Mouse (Mus musculus): ENCODE measurements at regions not wholly inside any gene's neighbourhood (a gene's known extent, or its start where the extent isn't known, plus 50 kb on each side); places are given as distances from the start of the nearest gene placed in this dataset.

DNA sequence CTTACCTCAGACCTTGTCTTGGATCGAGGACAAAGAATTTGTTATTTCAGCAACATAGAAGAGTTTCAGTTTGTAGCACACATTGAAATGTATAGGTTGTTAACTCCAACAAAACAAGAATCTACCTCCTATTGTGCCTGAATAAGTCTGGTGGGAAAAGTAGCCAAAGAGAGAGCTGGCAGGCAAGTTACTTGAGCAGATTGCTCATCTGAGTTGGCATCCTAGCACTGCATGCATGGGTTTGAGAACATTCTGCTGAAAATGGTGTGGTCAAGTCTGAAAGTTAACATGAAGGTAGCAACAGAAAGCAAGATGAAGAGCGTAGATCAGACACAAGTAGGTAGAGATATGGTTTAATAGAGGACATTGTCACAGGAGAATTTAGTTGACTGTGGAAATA lies 587.5 kb downstream of the Bcl11a start:
- Histone ChIP-seq H3K36me3 (no peaks in the 10 kb centered on the region), H3K4me2 (replicated peaks) (no peak overlapping the region), H3K27ac (no peak overlapping the region), H3K9ac (no peak overlapping the region), H3K4me3 (replicated peaks) (no peak overlapping the region), H3K4me1 (replicated peaks) (no peaks in the 10 kb centered on the region), H3K9me3 (no peaks in the 10 kb centered on the region), H3K27me3 (replicated peaks) (no peaks in the 10 kb centered on the region)
- WGBS, result 90% methylated on average over 2 of the region's 2 CpGs
- ATAC-seq, result no peak

DNA sequence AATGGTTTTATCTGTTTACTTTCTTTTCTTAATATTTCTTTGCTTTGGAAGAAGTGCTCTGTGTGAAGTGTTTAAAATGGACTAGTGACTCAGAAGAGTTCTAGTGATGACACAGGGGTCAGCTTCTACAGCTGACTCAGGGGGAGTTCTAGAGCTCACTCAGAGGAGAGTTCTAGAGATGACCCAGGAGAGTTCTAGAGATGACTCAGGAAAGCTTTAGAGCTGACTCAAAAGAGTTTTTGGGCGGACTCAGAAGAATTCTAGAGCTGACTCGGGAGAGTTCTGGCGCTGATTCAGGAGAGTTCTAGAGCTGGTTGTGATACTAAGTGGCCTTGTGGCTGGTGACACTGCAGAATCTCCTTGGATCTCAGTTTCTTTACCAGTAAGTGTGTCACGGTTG lies 593.8 kb downstream of the Bcl11a start:
- Histone ChIP-seq H3K4me3 (replicated peaks) (no peak overlapping the region), H3K27ac (no peak overlapping the region), H3K4me1 (replicated peaks) (0 out of 2 replicates have a peak, but pooled peaks cover 7% of the 10 kb centered on the region), H3K9ac (no peak overlapping the region), H3K9me3 (no peaks in the 10 kb centered on the region), H3K36me3 (no peaks in the 10 kb centered on the region), H3K4me2 (replicated peaks) (no peak overlapping the region), H3K27me3 (replicated peaks) (no peaks in the 10 kb centered on the region)
- 93% methylated on average over 4 of the region's 4 CpGs for WGBS
- no peak for ATAC-seq

GRCm38 (mm10) chr11:24673248-24674207 lies 595.7 kb downstream of the Bcl11a start:
- no peak for ATAC-seq
- Histone ChIP-seq H3K4me2 (replicated peaks) (no peak overlapping the region), H3K9ac (no peak overlapping the region), H3K4me3 (replicated peaks) (no peak overlapping the region), H3K27me3 (replicated peaks) (no peaks in the 10 kb centered on the region), H3K36me3 (no peaks in the 10 kb centered on the region), H3K4me1 (replicated peaks) (0 out of 2 replicates have a peak, but pooled peaks cover 7% of the 10 kb centered on the region), H3K9me3 (no peaks in the 10 kb centered on the region), H3K27ac (no peak overlapping the region)
- 41% methylated on average over 7 of the region's 7 CpGs for WGBS

DNA sequence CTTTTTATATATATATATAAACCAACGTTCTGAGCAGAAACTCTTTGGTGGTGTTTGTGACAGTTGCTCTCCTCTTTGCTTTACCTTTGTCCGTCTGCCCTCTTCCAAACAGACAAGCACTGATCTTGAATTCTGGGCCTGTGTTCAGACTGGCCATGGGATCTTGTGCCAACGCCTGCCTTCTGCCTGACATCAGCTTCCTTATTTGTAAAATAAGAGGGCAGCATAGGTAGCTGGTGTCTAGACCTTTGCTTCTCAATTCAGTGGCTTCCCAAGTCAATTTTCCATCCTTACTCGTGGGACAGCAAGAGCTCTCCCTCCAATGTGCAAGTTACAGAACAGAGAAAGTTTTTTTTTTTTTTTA lies 596.3 kb downstream of the Bcl11a start:
- 43% methylated on average over 4 of the region's 4 CpGs for WGBS
- Histone ChIP-seq H3K4me3 (replicated peaks) (no peak overlapping the region), H3K4me2 (replicated peaks) (no peak overlapping the region), H3K9me3 (no peaks in the 10 kb centered on the region), H3K4me1 (replicated peaks) (0 out of 2 replicates have a peak, but pooled peaks cover 7% of the 10 kb centered on the region), H3K27ac (no peak overlapping the region), H3K27me3 (replicated peaks) (no peaks in the 10 kb centered on the region), H3K36me3 (no peaks in the 10 kb centered on the region), H3K9ac (no peak overlapping the region)
- no peak for ATAC-seq

DNA sequence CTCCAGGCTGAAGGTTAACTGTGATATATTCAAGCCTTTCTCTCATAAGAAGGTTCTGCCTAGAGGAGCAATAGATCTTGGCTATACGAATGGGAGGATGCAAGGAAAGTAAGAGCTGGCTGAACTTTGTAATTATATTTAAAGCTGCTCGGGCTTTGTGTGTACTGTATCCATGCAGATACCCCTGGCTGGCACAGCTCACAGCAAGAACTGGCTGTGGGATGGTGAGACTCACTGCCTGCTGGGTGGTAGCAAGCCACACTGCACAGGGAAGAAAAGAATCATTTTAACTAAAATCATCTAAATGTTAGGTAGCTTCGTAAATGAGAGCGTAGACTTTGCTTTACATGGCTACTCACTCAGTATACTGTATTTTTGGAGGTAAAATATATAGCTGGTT lies 599.2 kb downstream of the Bcl11a start:
- Histone ChIP-seq H3K27me3 (replicated peaks) (no peaks in the 10 kb centered on the region), H3K4me2 (replicated peaks) (no peak overlapping the region), H3K9ac (no peak overlapping the region), H3K27ac (no peak overlapping the region), H3K4me3 (replicated peaks) (no peak overlapping the region), H3K36me3 (no peaks in the 10 kb centered on the region), H3K9me3 (no peaks in the 10 kb centered on the region), H3K4me1 (replicated peaks) (0 out of 2 replicates have a peak, but pooled peaks cover 4% of the 10 kb centered on the region)
- WGBS, result 82% methylated on average over 4 of the region's 4 CpGs
- ATAC-seq, result no peak

DNA sequence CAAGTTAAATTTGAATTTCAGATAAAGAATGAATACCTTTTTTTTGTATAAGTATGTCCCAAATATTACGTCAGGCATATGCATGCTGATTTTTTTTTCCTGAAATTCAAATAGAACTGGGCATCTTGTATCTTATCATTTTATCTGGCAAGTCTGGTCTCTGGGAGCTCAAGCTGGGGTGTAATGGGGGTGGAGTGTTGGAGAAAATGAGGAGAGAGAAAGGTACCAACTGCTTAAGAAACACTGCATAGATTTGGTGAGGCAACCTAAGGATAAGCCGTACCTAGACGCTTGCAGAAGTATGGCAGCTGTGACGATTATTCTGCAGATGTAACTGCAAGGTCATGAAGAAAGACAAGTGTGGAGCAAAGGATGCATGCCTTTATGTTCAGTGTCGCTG lies 601.7 kb downstream of the Bcl11a start:
- Histone ChIP-seq H3K4me1 (replicated peaks) (no peaks in the 10 kb centered on the region), H3K4me2 (replicated peaks) (no peak overlapping the region), H3K9ac (no peak overlapping the region), H3K36me3 (no peaks in the 10 kb centered on the region), H3K4me3 (replicated peaks) (no peak overlapping the region), H3K9me3 (no peaks in the 10 kb centered on the region), H3K27me3 (replicated peaks) (no peaks in the 10 kb centered on the region), H3K27ac (no peak overlapping the region)
- 92% methylated on average over 5 of the region's 5 CpGs for WGBS
- ATAC-seq, result no peak

- Histone ChIP-seq H3K9me3 (no peaks in the 10 kb centered on the region), H3K9ac (no peak overlapping the region), H3K4me2 (replicated peaks) (no peak overlapping the region), H3K36me3 (no peaks in the 10 kb centered on the region), H3K4me3 (replicated peaks) (no peak overlapping the region), H3K27me3 (replicated peaks) (no peaks in the 10 kb centered on the region), H3K27ac (no peak overlapping the region), H3K4me1 (replicated peaks) (no peaks in the 10 kb centered on the region)
- ATAC-seq, result no peak
- WGBS, result 53% methylated on average over 4 of the region's 4 CpGs
These were observed 604.6 kb downstream of the Bcl11a start for GRCm38 (mm10) chr11:24682423-24682822.

GRCm38 (mm10) chr11:24685545-24686467 lies 608.0 kb downstream of the Bcl11a start:
- no peaks in the 10 kb centered on the region for H3K4me1 ChIP-seq (replicated peaks)
- H3K27me3 ChIP-seq (replicated peaks), result no peaks in the 10 kb centered on the region
- no peak overlapping the region for H3K4me3 ChIP-seq (replicated peaks)
- 56% methylated on average over 16 of the region's 16 CpGs for WGBS
- no peaks in the 10 kb centered on the region for H3K9me3 ChIP-seq
- H3K4me2 ChIP-seq (replicated peaks), result no peak overlapping the region
- no peaks in the 10 kb centered on the region for H3K36me3 ChIP-seq
- no peak overlapping the region for H3K27ac ChIP-seq
- no peak overlapping the region for H3K9ac ChIP-seq
- ATAC-seq, result no peak

GRCm38 (mm10) chr11:24688160-24688782 lies 610.4 kb downstream of the Bcl11a start:
- no peak for ATAC-seq
- Histone ChIP-seq H3K27ac (no peak overlapping the region), H3K4me2 (replicated peaks) (no peak overlapping the region), H3K9ac (no peak overlapping the region), H3K4me1 (replicated peaks) (no peaks in the 10 kb centered on the region), H3K9me3 (no peaks in the 10 kb centered on the region), H3K4me3 (replicated peaks) (no peak overlapping the region), H3K27me3 (replicated peaks) (no peaks in the 10 kb centered on the region), H3K36me3 (no peaks in the 10 kb centered on the region)
- WGBS, result 73% methylated on average over 2 of the region's 2 CpGs

DNA sequence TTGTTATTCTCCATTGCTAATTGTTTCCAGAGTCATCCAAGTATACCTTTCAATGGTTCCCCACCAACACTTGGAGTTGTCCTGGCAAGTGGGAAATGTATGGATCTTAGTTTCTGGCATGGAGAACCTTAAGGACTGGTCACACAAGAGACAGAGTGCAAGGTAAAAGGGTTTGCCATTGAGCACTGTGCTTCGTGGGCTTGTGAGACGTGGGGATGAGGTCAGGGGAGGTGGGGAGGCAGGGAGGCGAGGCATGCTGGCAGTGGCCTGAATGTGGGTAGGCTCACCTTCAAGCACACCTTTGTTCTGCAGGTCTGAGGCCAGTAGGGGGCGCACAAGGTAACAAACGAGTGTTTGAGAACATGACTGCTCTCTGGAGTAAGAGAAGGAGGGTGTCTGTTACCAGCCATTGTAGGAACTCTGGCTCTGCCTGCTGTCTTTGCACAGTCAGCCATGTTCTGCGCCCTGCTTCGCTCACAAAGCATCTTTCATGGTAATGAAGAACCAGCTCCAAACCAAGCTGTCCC lies 612.0 kb downstream of the Bcl11a start:
- H3K27ac ChIP-seq, result no peak overlapping the region
- no peaks in the 10 kb centered on the region for H3K27me3 ChIP-seq (replicated peaks)
- no peak for ATAC-seq
- H3K9ac ChIP-seq, result no peak overlapping the region
- H3K36me3 ChIP-seq, result no peaks in the 10 kb centered on the region
- no peaks in the 10 kb centered on the region for H3K9me3 ChIP-seq
- H3K4me3 ChIP-seq (replicated peaks), result no peak overlapping the region
- WGBS, result 52% methylated on average over 7 of the region's 7 CpGs
- no peaks in the 10 kb centered on the region for H3K4me1 ChIP-seq (replicated peaks)
- no peak overlapping the region for H3K4me2 ChIP-seq (replicated peaks)

GRCm38 (mm10) chr11:24693926-24694325 lies 616.1 kb downstream of the Bcl11a start:
- Histone ChIP-seq H3K9me3 (no peaks in the 10 kb centered on the region), H3K9ac (no peak overlapping the region), H3K4me3 (replicated peaks) (no peak overlapping the region), H3K27me3 (replicated peaks) (no peaks in the 10 kb centered on the region), H3K36me3 (no peaks in the 10 kb centered on the region), H3K4me1 (replicated peaks) (no peaks in the 10 kb centered on the region), H3K27ac (no peak overlapping the region), H3K4me2 (replicated peaks) (no peak overlapping the region)
- ATAC-seq, result no peak
- WGBS, result 88% methylated on average over 6 of the region's 6 CpGs

Measured in intestine, embryonic 15.5 days (tissue).